Mouse (Mus musculus): ENCODE results near the gene Acer3. TPM values are rescaled to one million over a fixed set of nuclear protein-coding genes. Genes with fewer than 3 reads are reported as not detected.

Acer3 gene
- total RNA-seq (2015) (98.2 and 107 TPM in 2 replicates), total RNA-seq (2017) (84.2 and 85.4 TPM in 2 replicates)

DNA sequence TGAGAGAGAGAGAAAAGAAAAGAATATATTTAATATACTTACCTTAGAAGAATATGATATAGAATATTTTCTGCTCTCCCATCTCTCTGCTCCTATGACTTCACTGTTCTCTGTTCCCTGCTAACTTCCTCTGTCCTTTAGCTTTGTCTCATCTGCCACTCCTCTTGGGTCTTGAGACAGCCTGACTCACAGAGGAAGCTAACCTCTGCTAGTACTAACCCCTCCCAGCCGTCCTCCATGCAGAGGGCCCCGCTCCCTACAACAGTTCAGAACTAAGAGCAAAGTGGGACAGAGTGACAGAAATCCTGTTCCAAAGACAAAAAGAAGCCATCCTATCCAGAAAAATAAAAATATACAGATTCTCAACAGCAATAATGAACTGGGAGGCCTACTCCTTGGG is at the start of gene Acer3:
Gene Acer3, minus strand, starts transcription at position 126 of the 400 bp plus-strand sequence.
- ATAC-seq (ENCODE audit: poor library complexity, severe bottlenecking) = peak; percentile 81

- ATAC-seq (ENCODE audit: poor library complexity, severe bottlenecking) = no peak
Observed at GRCm38 (mm10) chr7:98369762-98370369, 48.9 kb upstream of the Acer3 start.

- no peak for ATAC-seq (ENCODE audit: poor library complexity, severe bottlenecking)
Observed at GRCm38 (mm10) chr7:98361662-98362061, 40.7 kb upstream of the Acer3 start.

DNA sequence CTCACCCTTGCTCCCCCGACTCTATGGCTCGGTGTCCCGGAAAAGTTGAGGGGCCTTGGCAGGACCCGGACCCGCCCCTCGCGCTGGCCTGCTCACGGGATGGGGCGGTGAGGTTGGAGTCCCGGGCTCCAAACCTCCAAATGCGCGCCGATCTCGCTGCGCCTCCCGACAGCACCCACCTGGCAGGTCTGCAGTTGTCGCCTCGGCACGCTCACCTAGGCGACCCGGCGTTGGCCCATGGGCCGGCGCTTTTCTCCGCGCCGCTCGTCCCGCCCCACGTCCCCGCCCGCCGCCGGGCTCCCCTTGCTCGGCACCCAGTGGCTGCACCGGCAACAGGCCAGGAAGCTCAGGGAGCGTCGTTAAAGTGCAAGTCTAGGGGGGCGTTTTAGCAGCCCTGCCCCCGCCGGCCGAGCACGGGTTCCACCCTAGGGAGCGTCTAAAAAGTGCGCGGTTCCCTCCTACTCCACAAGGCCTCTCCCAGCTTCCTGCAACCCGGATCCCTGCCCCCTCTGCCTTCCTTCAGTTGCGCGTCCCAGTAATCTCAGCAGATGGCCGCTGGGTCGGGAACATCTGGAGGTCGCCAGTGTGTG is 40.1 kb upstream of the Acer3 start, which contains the start of gene Tsku:
Gene Tsku, minus strand, starts transcription at position 266 of the 590 bp plus-strand sequence.
- 0 out of 2 replicates have a peak, but pooled peaks have one; percentile 28 for ATAC-seq (ENCODE audit: poor library complexity, severe bottlenecking)

GRCm38 (mm10) chr7:98360621-98360990 is 39.6 kb upstream of the Acer3 start:
- ATAC-seq (ENCODE audit: poor library complexity, severe bottlenecking) = no peak

DNA sequence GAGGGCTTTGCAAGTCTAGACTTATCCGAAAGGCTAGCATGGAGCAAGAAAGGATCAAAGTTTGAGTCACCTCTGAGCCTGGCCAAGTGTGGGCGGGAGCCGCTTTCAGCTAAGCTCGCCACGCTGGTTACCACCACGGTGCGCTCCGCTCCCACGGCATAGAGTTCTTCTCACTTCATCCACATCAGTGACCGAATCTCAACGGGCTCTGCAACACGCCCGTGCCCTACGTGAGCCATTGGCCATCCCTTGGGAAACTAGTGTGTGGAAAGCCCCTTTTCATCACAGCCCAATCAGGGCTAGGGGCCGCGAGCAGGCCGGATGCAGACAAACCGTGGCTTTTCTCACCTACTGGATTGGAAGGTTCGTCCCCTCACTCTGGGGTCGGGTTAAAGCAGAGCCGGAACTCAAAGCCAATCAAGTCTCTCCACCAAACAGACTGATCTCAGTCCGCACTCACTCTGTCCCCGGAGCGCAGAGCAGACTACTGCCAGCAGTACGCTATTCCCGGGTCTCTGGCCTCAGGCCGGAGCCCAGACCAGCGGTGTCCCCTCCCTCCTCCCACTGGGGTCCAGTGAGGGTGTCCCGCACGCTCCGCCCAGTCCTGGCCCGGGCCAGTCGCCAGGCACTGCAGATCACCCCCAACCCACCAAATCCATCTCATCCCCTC is 39.1 kb upstream of the Acer3 start:
- ATAC-seq (ENCODE audit: poor library complexity, severe bottlenecking) = no peak

- no peak for ATAC-seq (ENCODE audit: poor library complexity, severe bottlenecking)
Observed at GRCm38 (mm10) chr7:98358016-98358415, 37.0 kb upstream of the Acer3 start.

DNA sequence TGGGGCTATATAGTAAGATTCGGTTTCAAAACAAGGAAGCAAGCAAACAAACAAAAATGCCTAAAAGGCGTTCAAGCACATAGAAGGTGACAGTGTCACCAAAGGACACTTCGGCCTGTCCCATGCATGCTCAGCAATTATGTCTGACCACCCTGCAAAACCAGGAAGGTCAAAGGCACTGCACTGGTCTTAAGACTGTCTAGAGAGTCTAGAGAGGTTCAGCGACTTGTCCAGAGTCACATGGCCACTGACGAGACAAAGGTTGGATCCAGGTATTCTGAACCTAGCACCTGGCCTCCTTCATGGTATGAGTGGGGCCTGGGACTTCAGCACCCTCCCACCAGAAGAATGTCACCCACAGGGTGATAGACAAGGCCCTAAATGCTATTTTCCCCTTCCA is 36.3 kb upstream of the Acer3 start:
- ATAC-seq (ENCODE audit: poor library complexity, severe bottlenecking) = no peak

GRCm38 (mm10) chr7:98354921-98355310 is 33.9 kb upstream of the Acer3 start:
- ATAC-seq (ENCODE audit: poor library complexity, severe bottlenecking) = no peak

GRCm38 (mm10) chr7:98354160-98354920 is 33.3 kb upstream of the Acer3 start:
- no peak for ATAC-seq (ENCODE audit: poor library complexity, severe bottlenecking)

DNA sequence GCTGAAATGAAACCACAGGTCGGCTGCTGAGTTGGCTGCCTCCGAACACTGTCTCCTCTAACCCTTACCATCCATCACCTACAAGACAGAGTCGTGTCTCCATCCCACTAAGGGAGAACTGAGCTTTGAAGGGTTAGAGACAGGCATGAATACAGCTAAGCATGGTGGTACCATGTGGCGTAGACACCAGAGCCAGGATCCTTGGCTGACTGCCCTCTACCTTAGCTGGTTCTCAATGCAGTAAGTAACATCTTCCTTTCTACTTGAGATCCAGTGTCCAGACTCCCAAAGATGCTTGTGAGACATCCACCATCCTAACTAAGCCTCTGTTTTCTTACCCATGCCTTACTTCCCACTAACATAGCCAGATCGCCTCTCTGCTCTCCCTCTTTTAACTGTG is 32.6 kb upstream of the Acer3 start:
- ATAC-seq (ENCODE audit: poor library complexity, severe bottlenecking) = no peak

DNA sequence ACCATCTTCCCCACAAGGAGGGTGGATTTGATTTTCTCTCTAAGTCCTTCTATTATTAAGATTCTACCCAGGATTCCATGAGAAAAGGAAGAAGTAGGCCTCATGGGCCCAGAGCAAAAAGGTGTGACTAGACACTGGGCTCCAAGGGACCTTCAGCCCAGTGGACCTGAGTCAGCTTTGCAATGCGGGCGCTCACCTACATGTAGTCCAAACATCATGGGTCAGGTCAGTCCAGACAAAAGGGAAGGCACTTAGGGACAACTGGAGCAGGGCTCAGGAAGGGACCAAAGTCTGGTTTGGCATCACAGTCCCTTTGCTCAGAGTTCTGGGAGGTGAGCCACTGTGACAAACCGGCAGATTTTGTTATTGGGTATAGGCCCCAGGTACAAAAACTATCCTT is 30.5 kb upstream of the Acer3 start:
- ATAC-seq (ENCODE audit: poor library complexity, severe bottlenecking) = no peak

DNA sequence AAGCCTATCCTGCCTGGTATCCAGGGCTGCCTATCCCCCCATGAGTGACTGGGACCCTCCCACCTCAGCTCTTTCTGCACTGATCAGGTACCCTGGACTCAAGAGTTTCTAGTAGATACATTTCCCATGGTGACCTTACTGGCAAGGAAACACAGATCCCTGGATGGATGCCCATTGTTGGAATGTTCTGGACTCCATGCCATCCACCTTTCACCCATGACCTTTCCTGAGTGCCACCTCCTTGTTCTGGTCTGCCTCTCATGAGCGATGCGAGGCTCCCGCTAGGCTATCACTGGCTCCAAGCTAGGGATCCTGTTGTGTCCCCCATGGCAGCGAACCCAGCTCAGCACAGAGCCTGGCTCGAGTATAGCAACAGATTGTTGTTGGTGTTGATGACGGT is 28.8 kb upstream of the Acer3 start:
- no peak for ATAC-seq (ENCODE audit: poor library complexity, severe bottlenecking)

DNA sequence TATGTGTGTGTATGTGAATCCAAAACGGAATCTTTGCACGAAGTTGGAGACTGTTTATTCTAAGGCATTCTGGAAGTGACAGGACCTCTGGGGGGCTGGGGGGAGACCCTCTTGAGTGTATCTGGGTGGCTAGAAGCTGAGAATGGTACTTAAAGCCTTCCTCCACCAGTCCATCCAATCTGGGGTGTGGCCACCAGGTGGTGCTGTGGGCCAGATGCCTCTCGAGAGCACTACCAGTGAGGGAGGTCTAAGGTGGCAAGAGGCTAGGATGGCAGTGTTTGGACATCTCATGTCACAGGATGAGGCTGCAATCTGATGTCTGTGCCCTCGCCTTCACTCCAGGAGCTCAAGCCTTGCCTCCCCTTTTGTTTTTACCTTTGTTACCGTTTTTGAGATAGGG is 28.1 kb upstream of the Acer3 start:
- peak; percentile 81 for ATAC-seq (ENCODE audit: poor library complexity, severe bottlenecking)

DNA sequence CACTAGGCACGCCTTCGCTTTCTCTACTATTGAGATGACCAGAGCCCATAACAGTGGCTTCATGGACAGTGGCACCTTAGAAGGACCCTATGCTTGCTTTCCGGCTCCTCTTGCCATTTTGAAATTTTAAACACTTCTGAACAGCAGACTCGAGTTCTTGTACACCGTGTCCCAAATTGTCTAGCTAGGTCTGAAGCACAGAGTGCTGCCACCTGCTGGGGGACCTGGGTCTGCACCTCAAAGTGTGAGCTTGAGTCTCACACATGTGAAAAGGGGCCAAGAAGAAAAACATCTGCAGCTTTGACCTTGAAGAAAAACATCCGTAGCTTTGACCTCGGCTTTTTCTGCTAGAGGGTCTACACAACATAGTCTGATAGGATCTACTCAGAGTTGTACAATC is 27.0 kb upstream of the Acer3 start:
- peak; percentile 62 for ATAC-seq (ENCODE audit: poor library complexity, severe bottlenecking)

- no peak for ATAC-seq (ENCODE audit: poor library complexity, severe bottlenecking)
Observed at GRCm38 (mm10) chr7:98347471-98347870, 26.5 kb upstream of the Acer3 start.

DNA sequence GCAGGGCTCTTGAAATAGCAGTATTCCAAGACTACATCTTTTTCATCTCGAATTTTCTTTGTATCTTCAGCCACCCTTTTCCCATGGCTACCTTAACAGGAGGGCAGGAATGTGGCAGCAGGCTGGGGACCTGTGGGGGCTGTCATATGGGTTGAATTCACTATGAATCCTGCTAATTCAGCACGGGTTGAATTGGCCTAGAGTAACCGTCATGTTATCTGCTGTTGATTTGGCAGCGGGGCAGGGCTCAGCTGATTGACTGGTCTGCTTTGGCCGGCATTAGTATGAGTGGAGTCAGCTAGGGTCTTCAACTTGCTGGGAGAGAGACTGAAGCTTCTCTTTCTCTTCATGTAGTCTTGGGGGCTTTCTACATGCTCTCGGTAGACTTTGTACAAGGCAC is 24.0 kb upstream of the Acer3 start:
- ATAC-seq (ENCODE audit: poor library complexity, severe bottlenecking) = no peak

- ATAC-seq (ENCODE audit: poor library complexity, severe bottlenecking) = peak; percentile 53
Observed at GRCm38 (mm10) chr7:98344361-98344760, 23.4 kb upstream of the Acer3 start.

DNA sequence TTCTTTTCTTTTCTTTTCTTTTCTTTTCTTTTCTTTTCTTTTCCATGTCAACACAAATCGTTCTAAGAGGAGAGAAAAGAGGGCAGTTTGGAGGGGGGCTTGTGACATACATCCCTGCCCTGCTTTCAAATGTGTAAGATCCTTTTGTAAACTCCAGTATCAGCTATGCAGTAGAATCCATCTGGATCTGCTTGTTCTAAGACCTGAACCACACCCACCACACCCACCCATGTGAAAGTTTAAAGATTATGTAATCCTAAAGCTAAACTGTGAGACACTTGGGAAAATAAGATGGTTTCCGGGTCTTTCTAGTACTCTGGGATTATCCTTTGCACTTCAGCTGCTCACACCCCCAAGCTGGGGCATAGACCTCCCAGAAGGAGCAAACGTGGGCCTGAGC is 21.2 kb upstream of the Acer3 start:
- ATAC-seq (ENCODE audit: poor library complexity, severe bottlenecking) = no peak

- peak; percentile 89 for ATAC-seq (ENCODE audit: poor library complexity, severe bottlenecking)
Observed at GRCm38 (mm10) chr7:98341475-98341874, 20.5 kb upstream of the Acer3 start.

GRCm38 (mm10) chr7:98340343-98340742 is 19.3 kb upstream of the Acer3 start:
- ATAC-seq (ENCODE audit: poor library complexity, severe bottlenecking) = no peak

DNA sequence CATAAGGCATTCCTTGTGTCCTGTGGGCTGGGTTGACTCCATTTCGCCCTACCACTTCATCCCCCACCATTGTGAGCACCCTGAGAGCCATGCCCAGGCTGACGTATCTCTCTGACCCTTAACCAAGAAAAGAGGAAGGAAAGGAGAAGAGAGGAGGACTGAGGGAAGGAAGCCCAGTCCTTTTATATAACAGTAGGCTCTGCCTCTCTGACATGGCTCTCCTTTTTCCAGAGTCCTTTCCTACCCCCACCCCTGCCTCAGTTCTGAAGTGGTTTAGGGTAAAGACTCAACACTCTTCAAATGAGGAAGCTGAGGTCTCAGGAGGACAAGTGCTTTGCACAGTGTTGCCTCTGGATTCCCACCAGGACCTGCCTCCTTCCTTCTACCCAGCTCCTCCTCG is 13.0 kb upstream of the Acer3 start:
- ATAC-seq (ENCODE audit: poor library complexity, severe bottlenecking) = peak; percentile 53

Data from megakaryocyte, adult 5-6 weeks (primary cell).